Mouse (Mus musculus): ENCODE data around the gene 2610028H24Rik.

The 2610028H24Rik gene

GRCm38 (mm10) chr10:76489205-76489604 lies 40.3 kb downstream of the 2610028H24Rik start:
- DNase-seq, result no peak

GRCm38 (mm10) chr10:76493527-76493926 lies 44.6 kb downstream of the 2610028H24Rik start:
- no peak for DNase-seq

- DNase-seq, result no peak
These were observed 46.6 kb downstream of the 2610028H24Rik start for GRCm38 (mm10) chr10:76495501-76495900.

- no peak for DNase-seq
These were observed 47.5 kb downstream of the 2610028H24Rik start for GRCm38 (mm10) chr10:76496366-76496765.

GRCm38 (mm10) chr10:76497522-76497921 lies 48.6 kb downstream of the 2610028H24Rik start:
- DNase-seq, result no peak

GRCm38 (mm10) chr10:76504271-76504943 lies 55.5 kb downstream of the 2610028H24Rik start:
- no peak for DNase-seq

- no peak for DNase-seq
These were observed 57.0 kb downstream of the 2610028H24Rik start for GRCm38 (mm10) chr10:76505865-76506264.

Measured in cerebellum, adult 9-11 months (tissue).